Mouse (Mus musculus): ENCODE measurements around the gene Gm28539. TPM values are rescaled to one million over a fixed set of nuclear protein-coding genes. Genes with fewer than 3 reads are reported as not detected.

Gene Gm28539
- 0.69 TPM in 1 of 2 replicates, not detected in the other for polyA plus RNA-seq (2012; rRNA removed)

DNA sequence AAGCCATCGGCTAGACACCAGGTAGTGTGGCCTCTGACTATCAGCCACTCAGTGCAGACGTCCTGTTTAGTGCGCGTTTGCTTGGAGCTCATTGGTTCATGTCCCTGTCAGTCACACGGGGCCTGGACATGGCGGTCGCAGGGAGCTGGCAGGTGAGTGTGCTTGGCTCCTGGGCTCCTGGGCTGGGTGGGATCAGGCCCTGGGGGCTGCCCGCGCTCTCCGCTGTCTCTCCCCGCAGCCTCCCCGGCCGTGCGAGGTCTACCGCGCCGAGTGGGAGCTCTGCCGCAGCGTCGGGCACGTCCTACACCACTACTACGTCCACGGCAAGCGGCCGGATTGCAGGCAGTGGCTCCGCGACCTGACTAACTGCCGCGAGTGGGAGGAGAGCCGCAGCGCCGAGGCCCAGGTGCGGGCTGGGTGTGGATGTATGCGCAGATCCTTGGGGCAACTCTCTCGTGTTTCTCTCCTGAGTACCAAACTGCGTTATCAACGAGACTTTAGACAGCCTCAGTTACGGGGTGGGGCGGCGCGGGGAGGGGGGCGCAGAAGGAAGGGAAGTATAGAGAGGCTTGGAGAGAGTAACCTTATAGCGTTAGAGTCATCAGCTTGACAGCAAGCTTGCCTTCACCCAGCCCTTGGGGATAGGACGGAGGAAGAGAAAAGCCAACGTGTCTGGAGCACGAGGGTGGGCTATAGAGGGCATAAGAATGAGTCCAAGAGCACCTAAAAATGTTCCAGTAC is at the start of gene Gm28539, which contains the start of gene 2510002D24Rik:
Gm28539 (plus strand) TSS at position 117 of the 741 bp plus-strand sequence.
2510002D24Rik (plus strand) TSS at position 111 of the 741 bp plus-strand sequence.

GRCm38 (mm10) chr16:18811468-18812384 is 24.7 kb upstream of the Gm28539 start, which contains the start of the genes Ufd1 and Cdc45:
Gene Ufd1 (plus strand): TSS chr16:18811779.
Gene Cdc45 (minus strand): TSS chr16:18811987.

DNA sequence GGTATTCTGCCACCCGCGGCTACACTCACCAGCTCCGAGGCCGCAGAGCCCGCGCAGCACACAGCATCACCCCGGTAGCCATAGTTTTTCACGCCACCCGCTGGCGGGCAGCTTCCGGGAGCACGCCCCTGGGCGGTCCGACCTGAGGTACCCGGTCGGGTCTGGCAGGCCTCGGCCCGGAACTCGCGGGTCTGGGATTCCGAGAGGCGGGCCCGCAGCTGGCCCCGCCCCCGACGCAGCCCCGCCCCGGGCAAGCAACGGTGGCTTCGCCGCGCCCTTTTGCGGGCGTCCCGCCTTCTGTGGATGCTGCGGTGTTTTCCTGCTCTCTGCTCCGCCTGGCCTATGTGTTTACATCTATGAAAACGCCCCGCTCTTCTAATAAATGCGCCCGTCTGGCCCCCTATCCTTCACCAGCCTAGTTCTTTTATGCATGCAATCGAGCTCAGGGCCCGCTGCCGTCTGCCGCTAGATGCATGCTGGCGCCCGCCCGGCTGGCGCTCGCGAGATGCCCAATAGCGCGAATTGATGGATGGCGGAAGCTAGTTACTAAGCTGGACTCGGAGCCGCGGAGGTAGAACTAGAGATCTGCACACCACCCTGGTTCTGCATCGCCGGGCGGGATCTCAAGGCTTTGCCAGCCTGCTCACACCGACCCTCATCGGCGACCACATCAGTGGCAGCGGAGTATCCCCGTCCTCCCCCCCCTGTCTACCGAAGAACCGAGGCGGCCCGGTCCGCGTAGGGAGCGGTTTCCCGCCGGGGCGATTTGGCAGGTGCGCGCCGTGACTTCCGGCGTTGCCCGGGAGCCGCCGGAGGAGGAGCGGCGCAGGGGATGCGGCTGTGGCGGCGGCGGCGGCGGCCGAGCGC is 40.3 kb downstream of the Gm28539 start, which contains the start of the genes Mrpl40 and Hira:
Mrpl40 (minus strand) TSS at position 421 of the 867 bp plus-strand sequence.
Hira (plus strand) TSS at position 596 of the 867 bp plus-strand sequence.

Other genes with a start within 250 kb of the Gm28539 start
- gene Tbx1, start 245.9 kb upstream of the Gm28539 start, polyA plus RNA-seq (2012; rRNA removed): 0.76 and 0.82 TPM in 2 replicates
- 12.9 and 13.7 TPM in 2 replicates for gene Gp1bb, start 214.2 kb upstream of the Gm28539 start, polyA plus RNA-seq (2012; rRNA removed)
- 109 and 129 TPM in 2 replicates for gene Gm49601, start 210.2 kb upstream of the Gm28539 start, polyA plus RNA-seq (2012; rRNA removed)
- 365 and 427 TPM in 2 replicates for gene Sept5, start 206.6 kb upstream of the Gm28539 start, polyA plus RNA-seq (2012; rRNA removed)
- 133 and 134 TPM in 2 replicates for gene Cldn5, start 59.7 kb upstream of the Gm28539 start, polyA plus RNA-seq (2012; rRNA removed)
- 72.1 and 74.8 TPM in 2 replicates for gene Ufd1, start 24.8 kb upstream of the Gm28539 start, polyA plus RNA-seq (2012; rRNA removed)
- gene Cdc45, start 24.6 kb upstream of the Gm28539 start, polyA plus RNA-seq (2012; rRNA removed): 10.9 and 11.5 TPM in 2 replicates
- gene 2510002D24Rik, start within 50 bp of the Gm28539 start, polyA plus RNA-seq (2012; rRNA removed): 39.7 and 43.1 TPM in 2 replicates
- 19.1 and 22.5 TPM in 2 replicates for gene Mrpl40, start 40.3 kb downstream of the Gm28539 start, polyA plus RNA-seq (2012; rRNA removed)
- 98.8 and 110 TPM in 2 replicates for gene Hira, start 40.5 kb downstream of the Gm28539 start, polyA plus RNA-seq (2012; rRNA removed)

Measured in central nervous system, embryonic 18 days (tissue).